Mouse (Mus musculus) stomach, embryonic 16.5 days (tissue): ENCODE results near the gene Hpse2. TPM values are rescaled to one million over a fixed set of nuclear protein-coding genes. Genes with fewer than 3 reads are reported as not detected.
"Not testable (repeated sequence)": the region's sequence is repeated elsewhere in the genome, so short reads cannot be mapped to it uniquely, and the experiment has no call there.

Source experiments
- ATAC-seq: fragments of 200-750 bp; cut with Nextera tagmentation; 2 replicates; pipeline ENCODE4 v1.8.0; 2017; ENCODE audit warnings: moderate number of reproducible peaks, moderate TSS enrichment; ENCODE audit not compliant: insufficient read depth, low FRiP score
- H3K27ac ChIP-seq: fragments of 300-500 bp; sonication (generic); 2 replicates; pipeline ENCODE4 v1.5.1; 2014; ENCODE audit warnings: low read length
- H3K27me3 ChIP-seq: fragments of 300-500 bp; sonication (generic); 2 replicates; pipeline ENCODE4 v1.6.1; 2014; ENCODE audit warnings: low read length, control low read depth, mixed read lengths; ENCODE audit not compliant: control insufficient read depth, insufficient read depth
- H3K36me3 ChIP-seq: fragments of 300-500 bp; sonication (generic); 2 replicates; pipeline ENCODE4 v1.6.1; 2014; ENCODE audit warnings: low read length; ENCODE audit not compliant: control insufficient read depth, insufficient read depth
- H3K4me1 ChIP-seq: fragments of 300-500 bp; sonication (generic); 2 replicates; pipeline ENCODE4 v1.6.1; 2014; ENCODE audit warnings: low read length, control low read depth, mixed read lengths; ENCODE audit not compliant: control insufficient read depth, insufficient read depth
- H3K4me2 ChIP-seq: fragments of 300-500 bp; sonication (generic); 2 replicates; pipeline ENCODE4 v1.6.1; 2014; ENCODE audit warnings: low read depth, low read length, mixed read lengths
- H3K4me3 ChIP-seq: fragments of 300-500 bp; sonication (generic); replicated peaks from 2 replicates; pipeline ENCODE4 v1.5.1; 2014; ENCODE audit warnings: mild to moderate bottlenecking, low read length
- H3K9ac ChIP-seq: fragments of 300-500 bp; sonication (generic); 2 replicates; pipeline ENCODE4 v1.6.1; 2014; ENCODE audit warnings: low read length
- H3K9me3 ChIP-seq: fragments of 300-500 bp; sonication (generic); replicated peaks from 2 replicates; pipeline ENCODE4 v1.6.1; 2016; ENCODE audit warnings: low read length, control low read depth; ENCODE audit not compliant: control insufficient read depth
- WGBS: fragments of 180-500 bp; shearing (Covaris S2); extraction: QIAGEN DNeasy Blood & Tissue Kit; methylation state at CpG from one replicate; pipeline ENCODE4 v1.1.7; 2014; 5-methylcytosine and 5-hydroxymethylcytosine counted together
- polyA plus RNA-seq: library from polyadenylated mRNA; unstranded; fragments of >200 nt; fragmentation: Nextera tagmentation; extraction: Ambion mirVana; gene quantifications from 2 replicates; pipeline ENCODE4 v1.2.1, GENCODE M21; 2015

The Hpse2 gene
- polyA plus RNA-seq, 1 experiment from 2014 or later, result 6.6 TPM

DNA sequence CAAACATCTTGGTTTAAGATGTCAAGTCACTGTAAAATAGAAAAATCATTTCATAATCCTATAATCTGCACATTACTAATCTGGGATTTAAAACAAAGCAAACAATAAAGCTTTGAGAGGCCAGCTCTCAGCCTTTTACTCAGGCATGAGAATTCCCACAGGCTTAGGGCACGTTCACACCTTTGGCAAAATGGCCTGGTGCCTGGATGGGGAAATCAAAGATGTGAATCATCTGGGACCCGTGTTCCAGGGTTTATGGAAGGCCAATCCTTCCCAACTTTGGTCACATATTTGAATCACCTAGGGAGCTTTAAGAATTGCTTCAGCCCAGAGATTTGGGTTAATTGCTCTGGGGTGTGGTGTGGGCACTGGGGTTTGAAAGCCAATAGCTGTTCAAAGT is 590.3 kb downstream of the Hpse2 start:
- Histone ChIP-seq H3K4me3 (no peak overlapping the region), H3K27me3 (no peaks in the 10 kb centered on the region), H3K4me1 (0 out of 2 replicates have a peak, but pooled peaks cover 2% of the 10 kb centered on the region), H3K9me3 (no peaks in the 10 kb centered on the region), H3K9ac (no peak overlapping the region), H3K27ac (no peak overlapping the region), H3K4me2 (no peak overlapping the region), H3K36me3 (no peaks in the 10 kb centered on the region)
- WGBS, result 53% methylated on average over 2 of the region's 2 CpGs
- no peak for ATAC-seq

DNA sequence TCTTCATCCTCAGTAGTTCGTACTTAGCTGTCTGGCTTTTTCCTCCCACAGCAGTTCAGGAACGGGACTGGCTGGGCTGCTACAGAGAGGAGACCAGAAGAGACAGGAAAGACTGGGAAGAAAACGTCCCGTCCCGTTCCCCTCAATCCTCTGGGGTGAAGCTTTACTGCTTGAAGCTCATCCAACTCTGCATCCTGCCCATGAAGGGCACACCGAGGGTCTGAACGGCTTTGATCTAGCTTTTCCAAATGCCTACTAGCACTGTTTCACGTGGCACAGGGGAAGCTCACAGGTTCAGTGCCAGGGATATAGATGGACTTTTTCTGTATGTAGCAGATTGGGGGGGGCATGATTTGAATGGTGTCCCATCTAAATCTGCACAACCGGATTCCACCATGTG is 592.4 kb downstream of the Hpse2 start:
- Histone ChIP-seq H3K4me2 (peak overlapping the region; percentile 75), H3K27me3 (no peaks in the 10 kb centered on the region), H3K4me3 (peak overlapping the region; percentile 42; the same call in 1 of the 2 replicates), H3K9me3 (no peaks in the 10 kb centered on the region), H3K9ac (peak overlapping the region; percentile 66; the same call in 1 of the 2 replicates), H3K36me3 (no peaks in the 10 kb centered on the region), H3K27ac (no peak overlapping the region), H3K4me1 (0 out of 2 replicates have a peak, but pooled peaks cover 2% of the 10 kb centered on the region)
- WGBS, result 37% methylated on average over 9 of the region's 9 CpGs
- ATAC-seq, result no peak

DNA sequence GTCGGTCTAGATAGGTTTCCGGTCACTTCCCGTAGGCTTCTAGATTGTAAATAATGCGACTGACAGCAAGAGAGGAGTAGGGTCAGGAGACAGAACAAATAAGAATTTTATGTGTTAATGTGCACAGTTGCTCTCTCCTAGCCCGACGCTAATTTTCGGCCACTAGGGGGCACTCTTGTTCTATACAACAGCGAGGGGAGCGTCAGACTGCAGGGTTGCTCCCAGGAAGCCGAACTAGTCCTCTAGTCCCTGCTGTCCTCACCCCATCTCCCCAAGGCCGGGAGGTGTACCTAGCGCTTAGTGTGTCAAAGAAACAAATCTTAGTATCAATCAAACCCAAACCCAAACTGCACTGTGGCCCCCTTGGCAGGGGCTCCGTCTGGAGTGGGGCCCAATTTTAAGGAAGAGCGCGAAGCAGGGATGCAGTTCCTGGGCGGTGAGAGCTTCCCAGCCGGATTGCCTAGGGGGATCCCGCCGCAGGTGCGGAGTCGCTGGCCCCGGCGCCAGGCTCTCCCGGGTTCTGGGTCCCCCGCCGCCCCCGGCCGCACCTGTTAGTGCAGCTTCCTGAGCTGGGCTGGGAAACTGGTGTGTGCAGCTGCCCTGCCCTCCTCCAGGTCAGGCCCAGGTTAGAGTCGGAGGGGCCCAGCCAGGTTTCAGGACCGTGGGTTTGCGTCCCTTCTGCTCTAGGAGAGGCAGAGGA is 593.1 kb downstream of the Hpse2 start:
- H3K36me3 ChIP-seq, result no peaks in the 10 kb centered on the region
- no peaks in the 10 kb centered on the region for H3K27me3 ChIP-seq
- 0 out of 2 replicates have a peak, but pooled peaks cover 2% of the 10 kb centered on the region for H3K4me1 ChIP-seq
- WGBS, result 3% methylated on average over 31 of the region's 31 CpGs
- H3K4me3 ChIP-seq, result peak overlapping the region; percentile 42
- peak; percentile 86 for ATAC-seq
- H3K4me2 ChIP-seq, result peak overlapping the region; percentile 75
- peak overlapping the region; percentile 66 for H3K9ac ChIP-seq
- H3K27ac ChIP-seq, result no peak overlapping the region
- no peaks in the 10 kb centered on the region for H3K9me3 ChIP-seq

DNA sequence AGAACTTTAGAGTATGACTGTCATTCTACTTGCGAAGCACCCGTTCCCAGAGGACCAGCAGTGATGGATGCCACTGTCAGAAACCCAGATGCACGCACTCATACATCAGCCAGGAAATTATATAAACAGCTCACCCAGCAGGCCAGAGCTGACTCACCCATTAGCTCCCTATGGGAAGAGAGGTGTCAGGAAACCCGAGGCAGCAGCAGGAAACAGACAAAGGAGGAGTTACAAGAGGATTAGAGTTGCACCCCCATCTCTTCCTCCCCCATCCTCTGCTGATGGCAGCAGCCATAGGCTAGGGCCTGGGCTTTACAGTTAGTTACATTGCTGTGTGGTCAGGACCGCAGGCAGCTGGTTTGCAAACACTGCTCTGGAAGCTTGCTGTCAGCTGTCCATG is 599.8 kb downstream of the Hpse2 start:
- Histone ChIP-seq H3K27me3 (no peaks in the 10 kb centered on the region), H3K4me1 (0 out of 2 replicates have a peak, but pooled peaks cover 9% of the 10 kb centered on the region), H3K4me3 (no peak overlapping the region), H3K9ac (no peak overlapping the region), H3K27ac (no peak overlapping the region), H3K9me3 (no peaks in the 10 kb centered on the region), H3K4me2 (no peak overlapping the region), H3K36me3 (no peaks in the 10 kb centered on the region)
- 20% methylated on average over 5 of the region's 5 CpGs for WGBS
- no peak for ATAC-seq

DNA sequence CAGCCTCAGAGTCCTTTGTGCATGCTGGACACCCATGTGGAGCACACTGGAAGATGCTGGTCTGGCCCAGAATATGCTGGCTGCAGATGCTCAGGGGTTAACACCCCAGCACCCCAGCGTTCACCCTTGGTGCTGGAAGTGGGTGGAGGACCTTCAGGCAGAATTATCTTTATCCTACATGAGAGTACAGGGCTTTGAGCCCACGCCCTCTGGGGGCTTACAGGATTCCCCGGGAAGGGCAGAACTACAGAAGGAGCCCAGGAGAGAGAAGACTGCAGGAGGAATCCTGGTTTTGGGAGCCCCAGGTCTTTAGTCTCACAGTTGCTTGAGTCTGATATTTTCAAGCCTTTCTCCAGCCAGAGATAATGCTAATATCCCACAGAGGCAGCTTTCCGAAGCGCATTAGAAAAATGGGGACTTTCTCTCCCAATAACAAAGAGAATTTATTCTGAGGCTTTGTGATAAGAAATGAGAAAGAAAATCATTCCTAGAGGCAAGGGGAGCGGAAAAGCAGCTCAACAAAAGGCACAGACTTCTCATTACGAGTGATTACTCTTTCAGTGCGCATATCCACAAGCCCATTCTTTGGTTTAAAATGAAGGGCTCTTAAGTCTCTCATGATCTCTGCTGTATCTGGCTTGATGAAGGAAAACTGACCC is 602.5 kb downstream of the Hpse2 start:
- Histone ChIP-seq H3K4me3 (no peak overlapping the region), H3K9ac (0 out of 2 replicates have a peak overlapping the region, but pooled peaks have one; percentile 13), H3K36me3 (no peaks in the 10 kb centered on the region), H3K4me1 (0 out of 2 replicates have a peak, but pooled peaks cover 9% of the 10 kb centered on the region), H3K27ac (no peak overlapping the region), H3K4me2 (no peak overlapping the region), H3K27me3 (no peaks in the 10 kb centered on the region), H3K9me3 (no peaks in the 10 kb centered on the region)
- 56% methylated on average over 8 of the region's 8 CpGs for WGBS
- no peak for ATAC-seq

DNA sequence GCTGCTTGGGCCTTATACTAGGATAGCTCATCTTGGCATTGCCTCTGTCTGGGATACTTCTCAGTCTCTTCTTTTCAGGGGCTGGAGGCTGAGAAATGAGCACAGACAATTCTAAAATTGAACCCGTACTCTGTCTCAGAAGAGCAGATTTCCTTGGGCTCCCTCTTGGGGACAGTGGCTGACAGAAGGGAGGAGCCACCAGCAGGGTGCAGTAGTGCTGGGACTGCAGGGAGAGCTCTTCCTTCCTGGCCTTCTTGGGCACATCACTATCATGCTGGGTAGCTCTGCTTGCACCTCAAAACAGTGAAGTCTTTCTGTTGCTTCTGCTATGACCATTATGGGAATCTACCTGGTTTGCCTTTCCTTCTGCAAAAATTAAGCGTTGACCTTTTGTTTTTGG is 603.0 kb downstream of the Hpse2 start:
- no peak overlapping the region for H3K4me3 ChIP-seq
- H3K27ac ChIP-seq, result no peak overlapping the region
- H3K36me3 ChIP-seq, result no peaks in the 10 kb centered on the region
- 0 out of 2 replicates have a peak, but pooled peaks cover 9% of the 10 kb centered on the region for H3K4me1 ChIP-seq
- no peaks in the 10 kb centered on the region for H3K9me3 ChIP-seq
- no peak for ATAC-seq
- H3K9ac ChIP-seq, result no peak overlapping the region
- H3K4me2 ChIP-seq, result no peak overlapping the region
- 33% methylated on average over 2 of the region's 2 CpGs for WGBS
- no peaks in the 10 kb centered on the region for H3K27me3 ChIP-seq

DNA sequence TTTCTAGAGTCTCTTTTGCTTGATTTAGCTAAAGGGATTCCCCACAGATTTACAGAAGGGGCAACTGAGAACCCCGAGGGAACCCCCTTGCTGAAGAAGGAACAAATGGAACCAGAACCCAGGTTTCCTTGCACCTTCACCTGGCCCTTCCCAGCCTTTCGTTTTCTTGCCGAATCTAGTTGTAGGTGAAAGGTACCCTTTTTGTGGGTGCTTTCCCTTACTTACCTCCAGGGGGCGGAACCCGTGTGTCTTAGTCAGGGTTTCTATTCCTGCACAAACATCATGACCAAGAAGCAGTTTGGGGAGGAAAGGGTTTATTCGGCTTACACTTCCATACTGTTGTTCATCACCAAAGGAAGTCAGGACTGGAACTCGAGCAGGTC is 608.0 kb downstream of the Hpse2 start:
- Histone ChIP-seq H3K4me3 (peak overlapping the region; percentile 80), H3K27ac (peak overlapping the region; percentile 90), H3K9ac (peak overlapping the region; percentile 85), H3K4me2 (peak overlapping the region; percentile 86)
- not testable (repeated sequence) for ATAC-seq, H3K36me3 ChIP-seq, H3K4me1 ChIP-seq, H3K27me3 ChIP-seq, H3K9me3 ChIP-seq
- WGBS, result 48% methylated on average over 7 of the region's 7 CpGs

DNA sequence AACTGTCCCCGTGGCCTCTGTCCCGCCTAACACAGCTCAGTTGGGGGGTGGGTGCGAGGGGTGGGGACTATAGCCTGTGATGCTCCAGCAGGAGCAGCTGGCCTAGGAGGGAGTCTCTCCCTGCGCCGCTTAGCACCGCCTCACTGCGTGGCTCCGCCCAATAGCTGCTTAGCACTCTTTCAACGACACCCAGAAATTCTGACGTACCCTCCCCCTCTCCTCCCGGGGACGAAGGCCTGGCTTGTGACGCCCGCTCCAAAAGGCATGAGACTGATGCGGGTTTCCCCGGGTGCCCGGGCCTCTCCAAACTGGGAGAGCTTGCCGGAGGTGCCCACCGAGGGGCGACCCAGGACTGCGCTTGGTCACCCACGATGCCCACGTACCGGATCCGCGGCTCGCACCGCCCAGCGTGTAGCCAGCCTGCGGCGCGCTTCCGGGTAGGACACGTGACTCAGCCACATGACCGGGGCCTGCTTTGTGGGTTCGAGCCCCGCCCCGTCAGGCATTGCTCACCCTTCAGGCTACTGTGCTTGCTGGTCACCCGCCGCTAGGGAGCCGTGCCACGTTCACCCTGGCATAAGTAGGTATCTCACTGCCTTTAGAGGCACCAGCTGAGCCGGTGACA is 608.5 kb downstream of the Hpse2 start, which contains the start of gene Hps1:
TSS of gene Hps1 (minus strand) at position 448 of the 625 bp plus-strand sequence.
- Histone ChIP-seq H3K9me3 (no peaks in the 10 kb centered on the region), H3K4me1 (0 out of 2 replicates have a peak, but pooled peaks cover 3% of the 10 kb centered on the region), H3K36me3 (no peaks in the 10 kb centered on the region), H3K27me3 (no peaks in the 10 kb centered on the region), H3K4me2 (peak within 1 kb of the TSS; percentile 86), H3K4me3 (peak within 1 kb of the TSS; percentile 80), H3K9ac (peak within 1 kb of the TSS; percentile 85), H3K27ac (peak within 1 kb of the TSS; percentile 90)
- ATAC-seq, result peak; percentile 98
- under 1% methylated on average over 43 of the region's 43 CpGs for WGBS

DNA sequence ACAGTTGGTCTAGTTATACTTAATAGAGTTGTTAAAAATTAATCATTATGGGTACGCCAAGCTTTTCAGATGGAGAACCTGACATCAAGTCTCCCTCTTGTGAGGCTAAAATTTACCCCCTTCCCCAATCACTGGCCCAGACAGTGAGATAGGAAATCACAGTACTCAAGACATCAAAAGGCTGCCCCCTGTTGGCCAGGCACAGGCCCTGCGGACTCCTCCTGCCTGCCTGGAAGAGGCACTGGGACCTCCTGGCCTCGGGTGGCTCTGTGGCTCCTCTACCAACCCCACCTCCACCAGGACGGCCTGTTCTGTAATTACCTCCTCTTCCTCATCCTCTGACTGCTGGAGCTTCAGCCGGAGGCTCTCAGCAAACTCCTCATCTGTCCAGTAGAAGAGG is 610.4 kb downstream of the Hpse2 start:
- WGBS, result 73% methylated on average over 5 of the region's 5 CpGs
- no peak for ATAC-seq
- no peak overlapping the region for H3K4me3 ChIP-seq
- H3K9me3 ChIP-seq, result no peaks in the 10 kb centered on the region
- no peaks in the 10 kb centered on the region for H3K36me3 ChIP-seq
- H3K4me2 ChIP-seq, result no peak overlapping the region
- H3K4me1 ChIP-seq, result 0 out of 2 replicates have a peak, but pooled peaks cover 3% of the 10 kb centered on the region
- no peak overlapping the region for H3K9ac ChIP-seq
- H3K27me3 ChIP-seq, result no peaks in the 10 kb centered on the region
- H3K27ac ChIP-seq, result no peak overlapping the region
